Mouse (Mus musculus): ENCODE results near the gene Gfod1.

The Gfod1 gene

GRCm38 (mm10) chr13:43159429-43159828 is 144.5 kb downstream of the Gfod1 start:
- peak; percentile 69 for DNase-seq (ENCODE audit: low read depth, low spot score)

GRCm38 (mm10) chr13:43158281-43158680 is 145.7 kb downstream of the Gfod1 start:
- no peak for DNase-seq (ENCODE audit: low read depth, low spot score)

- DNase-seq (ENCODE audit: low read depth, low spot score), result no peak
Observed at GRCm38 (mm10) chr13:43157370-43157769, 146.6 kb downstream of the Gfod1 start.

GRCm38 (mm10) chr13:43152005-43152520 is 151.9 kb downstream of the Gfod1 start:
- DNase-seq (ENCODE audit: low read depth, low spot score), result no peak

GRCm38 (mm10) chr13:43149661-43150060 is 154.3 kb downstream of the Gfod1 start:
- no peak for DNase-seq (ENCODE audit: low read depth, low spot score)

- DNase-seq (ENCODE audit: low read depth, low spot score), result no peak
Observed at GRCm38 (mm10) chr13:43148692-43149091, 155.3 kb downstream of the Gfod1 start.

GRCm38 (mm10) chr13:43146515-43147258 is 157.3 kb downstream of the Gfod1 start:
- peak; percentile 39 for DNase-seq (ENCODE audit: low read depth, low spot score)
